Mouse (Mus musculus) midbrain, embryonic 11.5 days (tissue): ENCODE data around the gene Syt1. TPM values are rescaled to one million over a fixed set of nuclear protein-coding genes. Genes with fewer than 3 reads are reported as not detected.

Experiments used
- ATAC-seq: fragments of 200-750 bp; cut with Nextera tagmentation; 2 replicates; pipeline ENCODE4 v1.8.0; 2017; ENCODE audit warnings: moderate TSS enrichment, moderate library complexity; ENCODE audit not compliant: low FRiP score
- DNase-seq: peaks from one replicate; pipeline ENCODE4 v3.0.0; 2015; ENCODE audit warnings: low spot score; ENCODE audit errors: missing footprints
- H3K27ac ChIP-seq: fragments of 300-500 bp; sonication (generic); 2 replicates; pipeline ENCODE4 v1.5.1; 2014; ENCODE audit warnings: low read depth, low read length
- H3K27me3 ChIP-seq: fragments of 300-500 bp; sonication (generic); 2 replicates; pipeline ENCODE4 v1.6.1; 2014; ENCODE audit warnings: mild to moderate bottlenecking, low read length, moderate library complexity, mixed read lengths; ENCODE audit not compliant: control insufficient read depth, insufficient read depth
- H3K36me3 ChIP-seq: fragments of 300-500 bp; sonication (generic); 2 replicates; pipeline ENCODE4 v1.6.1; 2014; ENCODE audit warnings: mild to moderate bottlenecking, low read length, moderate library complexity, mixed read lengths; ENCODE audit not compliant: control insufficient read depth, insufficient read depth
- H3K4me1 ChIP-seq: fragments of 300-500 bp; sonication (generic); 2 replicates; pipeline ENCODE4 v1.6.1; 2014; ENCODE audit warnings: low read length; ENCODE audit not compliant: control insufficient read depth, insufficient read depth
- H3K4me2 ChIP-seq: fragments of 300-500 bp; sonication (generic); 2 replicates; pipeline ENCODE4 v1.6.1; 2014; ENCODE audit warnings: mild to moderate bottlenecking, moderate library complexity
- H3K4me3 ChIP-seq: fragments of 300-500 bp; sonication (generic); 2 replicates; pipeline ENCODE4 v1.5.1; 2014; ENCODE audit warnings: low read depth, low read length
- H3K9ac ChIP-seq: fragments of 300-500 bp; sonication (generic); 2 replicates; pipeline ENCODE4 v1.6.1; 2014; ENCODE audit warnings: low read length
- H3K9me3 ChIP-seq: fragments of 300-500 bp; sonication (generic); 2 replicates; pipeline ENCODE4 v1.6.1; 2016; ENCODE audit warnings: low read length; ENCODE audit not compliant: control insufficient read depth
- WGBS: fragments of 180-500 bp; shearing (Covaris S2); extraction: QIAGEN DNeasy Blood & Tissue Kit; methylation state at CpG from one replicate; pipeline ENCODE4 v1.1.7; 2014; 5-methylcytosine and 5-hydroxymethylcytosine counted together
- polyA plus RNA-seq: library from polyadenylated mRNA; unstranded; fragments of >200 nt; fragmentation: Nextera tagmentation; extraction: Ambion mirVana; gene quantifications from 2 replicates; pipeline ENCODE4 v1.2.1, GENCODE M21; 2014

Gene Syt1
- polyA plus RNA-seq, 1 experiment from 2014 or later: 18.8 TPM

DNA sequence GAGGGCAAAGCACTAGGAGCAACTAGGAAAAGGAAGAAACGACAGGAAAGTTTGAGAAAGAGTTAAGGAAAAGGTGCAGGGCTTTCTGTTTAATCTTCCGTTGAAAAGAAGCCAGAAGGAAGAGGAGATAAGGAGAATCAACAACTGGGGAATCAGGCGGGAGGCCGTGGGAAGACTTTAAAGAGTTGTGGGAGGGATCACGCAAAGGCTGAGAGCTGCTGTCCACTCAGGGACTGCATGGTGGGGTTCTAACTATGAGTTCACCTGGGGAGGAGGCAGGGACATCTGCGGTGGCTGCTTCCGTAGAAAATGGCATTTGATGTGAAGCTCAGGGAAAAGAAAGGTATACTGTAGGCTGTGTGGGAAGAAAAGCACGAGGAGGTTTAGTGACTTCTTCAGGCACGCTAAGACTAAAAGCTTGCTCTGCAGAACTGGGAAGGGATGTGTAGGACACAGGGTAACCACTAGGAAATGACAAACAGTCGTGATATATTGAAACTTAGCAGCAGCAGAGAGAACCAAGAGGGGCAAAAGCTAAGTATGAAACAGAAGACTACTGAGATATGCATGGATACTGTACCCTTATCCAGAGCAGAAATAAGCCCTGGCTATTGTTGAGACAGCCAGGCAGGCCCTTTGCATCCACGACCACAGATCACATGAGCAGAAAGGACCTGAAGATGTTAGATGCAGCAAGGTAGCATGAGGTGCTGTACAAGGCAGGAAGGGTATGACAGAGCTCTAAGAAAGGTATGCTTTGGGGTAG is 414.4 kb downstream of the Syt1 start:
- 0 out of 2 replicates have a peak, but pooled peaks cover 3% of the 10 kb centered on the region for H3K36me3 ChIP-seq

DNA sequence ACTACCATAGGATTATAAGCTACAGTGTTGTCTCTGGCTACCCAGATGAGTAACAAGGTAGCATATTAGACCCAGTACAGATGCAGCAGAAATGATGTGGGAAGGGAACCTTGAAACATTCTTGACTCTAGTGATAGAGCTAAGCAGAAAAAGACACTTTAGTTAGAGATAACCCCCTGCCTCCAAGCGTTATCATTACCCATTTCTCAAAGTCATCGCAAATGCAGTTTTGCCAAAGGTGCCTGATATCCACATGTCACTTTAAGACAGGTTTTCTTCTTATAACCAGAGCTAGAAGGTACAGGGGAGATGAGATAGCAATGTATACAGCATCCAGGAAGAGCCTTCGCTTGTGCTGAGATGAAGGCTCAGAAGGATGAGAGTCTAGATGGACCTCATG is 421.4 kb downstream of the Syt1 start:
- H3K27ac ChIP-seq: no peak overlapping the region
- H3K9ac ChIP-seq: no peak overlapping the region
- ATAC-seq: no peak
- WGBS: 95% methylated on average over 3 of the region's 3 CpGs
- no peaks in the 10 kb centered on the region for H3K4me1 ChIP-seq
- H3K4me3 ChIP-seq: no peak overlapping the region
- H3K4me2 ChIP-seq: no peak overlapping the region
- H3K27me3 ChIP-seq: no peaks in the 10 kb centered on the region
- no peaks in the 10 kb centered on the region for H3K9me3 ChIP-seq
- H3K36me3 ChIP-seq: no peaks in the 10 kb centered on the region
- DNase-seq: no peak

More for the DNA sequence above, 414.4 kb downstream of the Syt1 start:
- Histone ChIP-seq H3K27me3 (no peaks in the 10 kb centered on the region), H3K4me3 (no peak overlapping the region), H3K27ac (no peak overlapping the region), H3K9me3 (peaks cover 7% of the 10 kb centered on the region), H3K4me2 (no peak overlapping the region), H3K4me1 (no peaks in the 10 kb centered on the region), H3K9ac (no peak overlapping the region)
- ATAC-seq (no peak), DNase-seq (no peak)
- WGBS: 77% methylated on average over 11 of the region's 11 CpGs

DNA sequence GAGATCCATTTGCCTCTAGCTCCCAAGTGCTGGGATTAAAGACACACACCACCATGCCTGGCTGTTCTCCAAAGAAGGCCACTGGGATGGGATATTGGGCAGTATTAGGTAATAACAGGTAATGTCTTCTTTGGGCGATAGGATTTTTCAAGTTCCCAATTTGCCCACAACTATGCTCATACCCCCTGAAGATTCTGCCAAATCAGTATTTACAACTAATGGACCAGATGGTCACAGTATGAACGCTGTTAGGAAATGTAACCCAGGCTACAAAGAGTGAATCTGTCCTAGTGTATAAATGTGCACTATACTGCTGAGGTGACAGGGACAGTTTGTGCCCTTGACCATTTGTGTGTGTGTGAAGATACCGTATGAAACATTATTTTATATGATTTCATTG is 421.9 kb downstream of the Syt1 start:
- 91% methylated on average over 3 of the region's 3 CpGs for whole genome bisulfite sequencing
- H3K4me3 ChIP-seq: no peak overlapping the region
- H3K27me3 ChIP-seq: no peaks in the 10 kb centered on the region
- H3K9me3 ChIP-seq: no peaks in the 10 kb centered on the region
- no peaks in the 10 kb centered on the region for H3K36me3 ChIP-seq
- H3K9ac ChIP-seq: no peak overlapping the region
- DNase-seq (no peak), ATAC-seq (no peak)
- H3K4me1 ChIP-seq: no peaks in the 10 kb centered on the region
- no peak overlapping the region for H3K4me2 ChIP-seq
- H3K27ac ChIP-seq: no peak overlapping the region

DNA sequence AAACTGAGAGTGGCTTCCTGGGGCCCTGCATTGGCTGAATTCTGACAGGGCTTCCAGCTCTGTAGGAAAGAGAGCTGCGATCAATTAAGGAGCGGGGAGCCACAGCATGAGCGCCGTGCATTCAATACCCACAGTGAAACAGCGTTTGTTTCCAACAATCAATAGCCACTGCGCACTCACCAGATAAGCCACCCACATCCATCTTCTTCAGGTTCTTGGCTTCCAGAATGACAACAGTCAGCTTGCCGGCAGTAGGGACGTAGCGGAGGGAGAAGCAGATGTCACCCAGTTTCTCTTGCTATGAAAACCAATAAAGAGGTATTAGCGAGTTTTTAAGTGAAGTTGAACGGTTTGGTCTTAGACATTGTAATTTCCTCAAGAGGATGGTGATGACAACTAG is 427.1 kb downstream of the Syt1 start:
- Histone ChIP-seq H3K9me3 (no peaks in the 10 kb centered on the region), H3K36me3 (no peaks in the 10 kb centered on the region), H3K9ac (no peak overlapping the region), H3K4me3 (no peak overlapping the region), H3K4me2 (no peak overlapping the region), H3K27me3 (no peaks in the 10 kb centered on the region), H3K27ac (no peak overlapping the region), H3K4me1 (peaks cover 5% of the 10 kb centered on the region; the same call in 1 of the 2 replicates)
- ATAC-seq (no peak; the same call in 1 of the 2 replicates), DNase-seq (no peak)
- 30% methylated on average over 11 of the region's 11 CpGs for WGBS

DNA sequence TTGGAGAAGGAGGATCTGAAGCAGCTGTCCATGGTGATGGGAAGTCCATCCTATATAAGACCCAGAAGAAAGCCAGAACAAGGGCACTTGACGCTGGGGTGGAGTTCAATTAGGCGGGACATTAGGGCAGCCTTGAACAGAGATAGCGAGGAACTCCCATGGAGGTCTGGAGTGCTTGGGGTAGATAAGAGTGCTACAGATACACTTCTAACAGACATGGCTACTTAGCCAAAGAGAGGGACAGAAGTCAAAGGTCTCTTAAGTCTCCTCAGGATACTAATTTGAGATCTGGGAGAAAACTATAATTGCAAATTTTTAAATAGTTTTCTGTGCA is 428.4 kb downstream of the Syt1 start:
- Histone ChIP-seq H3K4me1 (peaks cover 5% of the 10 kb centered on the region; the same call in 1 of the 2 replicates), H3K27me3 (no peaks in the 10 kb centered on the region), H3K36me3 (no peaks in the 10 kb centered on the region), H3K4me3 (no peak overlapping the region), H3K9ac (no peak overlapping the region), H3K27ac (no peak overlapping the region), H3K4me2 (no peak overlapping the region), H3K9me3 (no peaks in the 10 kb centered on the region)
- ATAC-seq (peak; percentile 34), DNase-seq (no peak)
- WGBS: 91% methylated on average over 3 of the region's 3 CpGs

DNA sequence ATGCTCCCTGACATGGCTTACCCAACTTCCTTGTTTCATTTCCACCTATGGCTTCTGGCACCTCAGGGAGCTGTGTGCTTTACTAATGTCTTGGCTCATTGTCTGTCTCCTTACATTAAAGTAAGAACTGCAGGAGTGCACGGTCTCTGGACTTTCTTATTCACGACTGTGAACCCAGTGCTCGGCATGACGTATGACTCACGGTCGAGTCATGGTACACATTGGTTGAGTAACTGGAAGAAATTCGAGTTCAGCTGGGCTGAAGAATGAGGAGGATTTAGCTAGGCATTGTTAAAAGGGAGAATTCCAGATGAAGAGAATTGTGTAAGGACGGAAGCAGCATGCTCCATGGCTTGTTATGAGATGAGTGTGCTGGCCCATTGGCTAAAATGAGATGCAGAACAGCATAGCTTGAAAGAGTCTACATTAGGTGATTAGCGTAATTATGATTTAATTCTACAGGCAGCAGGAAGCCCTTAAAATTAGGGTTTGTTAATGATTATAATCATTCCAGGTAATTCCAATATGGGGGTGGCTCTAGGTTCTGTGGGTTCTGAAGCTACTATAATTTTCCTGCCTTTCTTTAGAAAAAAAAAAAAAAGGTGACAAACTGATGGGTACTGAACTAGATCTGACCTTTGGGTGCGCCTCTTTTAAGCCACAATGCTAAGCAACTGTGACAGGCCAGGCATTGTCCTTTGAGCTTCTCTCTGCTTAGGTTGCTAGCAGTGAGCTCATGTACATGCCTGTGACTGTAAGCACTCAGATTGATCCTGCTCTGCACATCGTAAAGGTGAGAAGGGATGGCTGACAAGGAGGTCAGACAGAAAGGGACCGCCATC is 429.0 kb downstream of the Syt1 start:
- Histone ChIP-seq H3K27me3 (no peaks in the 10 kb centered on the region), H3K9ac (no peak overlapping the region), H3K4me1 (peaks cover 5% of the 10 kb centered on the region; the same call in 1 of the 2 replicates), H3K4me3 (no peak overlapping the region), H3K36me3 (no peaks in the 10 kb centered on the region), H3K4me2 (no peak overlapping the region), H3K27ac (no peak overlapping the region), H3K9me3 (no peaks in the 10 kb centered on the region)
- 75% methylated on average over 12 of the region's 12 CpGs for WGBS
- ATAC-seq: peak; percentile 33; the same call in 1 of the 2 replicates
- no peak for DNase-seq

DNA sequence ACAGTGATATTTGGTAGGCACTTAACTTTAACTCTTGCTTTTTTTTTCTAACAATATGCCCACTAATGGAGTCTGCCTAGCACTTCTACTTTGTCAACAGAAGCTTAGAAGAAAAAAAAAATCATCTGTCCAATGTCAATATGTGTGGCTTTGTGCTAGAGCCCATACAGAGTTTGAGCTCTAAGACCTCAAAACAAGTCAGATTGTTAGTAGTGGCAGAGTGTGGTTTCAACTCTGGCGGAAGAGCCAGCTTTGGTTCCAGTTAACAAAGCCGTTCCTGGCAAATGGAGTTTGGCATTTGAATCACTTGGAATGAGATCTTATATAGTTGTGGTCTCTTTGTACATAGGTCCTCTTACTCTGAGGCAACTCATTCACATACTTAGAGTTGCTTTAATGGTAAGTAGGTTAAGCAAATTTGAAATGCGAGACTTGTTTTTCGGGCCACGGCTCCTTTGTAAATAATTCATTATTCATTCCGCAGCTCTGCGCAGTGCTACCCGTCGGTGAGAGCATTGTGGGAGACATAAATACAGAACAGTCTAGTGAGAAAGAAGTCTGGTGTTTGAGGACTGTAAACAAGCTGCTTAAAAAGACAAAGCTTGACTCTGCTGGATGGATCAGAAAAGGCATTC is 429.9 kb downstream of the Syt1 start:
- Histone ChIP-seq H3K27ac (no peak overlapping the region), H3K27me3 (no peaks in the 10 kb centered on the region), H3K9me3 (no peaks in the 10 kb centered on the region), H3K36me3 (no peaks in the 10 kb centered on the region), H3K9ac (no peak overlapping the region), H3K4me1 (peaks cover 5% of the 10 kb centered on the region; the same call in 1 of the 2 replicates), H3K4me3 (no peak overlapping the region), H3K4me2 (no peak overlapping the region)
- ATAC-seq (peak; percentile 50), DNase-seq (no peak)
- 72% methylated on average over 9 of the region's 9 CpGs for WGBS

DNA sequence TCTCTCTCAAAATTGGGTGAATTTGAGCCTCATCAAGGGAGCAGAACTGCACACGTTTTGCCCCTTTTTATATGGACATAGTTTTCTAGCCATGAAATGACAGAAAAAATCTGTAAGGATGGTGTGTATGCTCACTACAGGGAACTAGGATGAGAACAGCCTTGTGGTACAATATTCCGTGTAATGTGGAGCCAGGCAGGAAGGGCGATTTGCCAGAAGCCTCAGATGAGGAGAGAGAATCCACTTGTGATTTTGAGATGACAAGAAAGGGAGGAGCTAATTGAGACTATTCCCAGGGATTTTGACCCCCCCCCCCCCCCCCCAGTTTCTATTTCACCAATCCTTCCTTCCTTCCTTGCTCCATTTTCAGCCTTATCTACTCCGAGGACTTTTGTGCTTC is 431.4 kb downstream of the Syt1 start:
- no peak overlapping the region for H3K9ac ChIP-seq
- H3K36me3 ChIP-seq: no peaks in the 10 kb centered on the region
- DNase-seq (no peak), ATAC-seq (no peak)
- H3K27me3 ChIP-seq: no peaks in the 10 kb centered on the region
- peaks cover 5% of the 10 kb centered on the region; the same call in 1 of the 2 replicates for H3K4me1 ChIP-seq
- no peak overlapping the region for H3K4me2 ChIP-seq
- H3K4me3 ChIP-seq: no peak overlapping the region
- H3K9me3 ChIP-seq: no peaks in the 10 kb centered on the region
- no peak overlapping the region for H3K27ac ChIP-seq
- 88% methylated on average over 4 of the region's 4 CpGs for WGBS

DNA sequence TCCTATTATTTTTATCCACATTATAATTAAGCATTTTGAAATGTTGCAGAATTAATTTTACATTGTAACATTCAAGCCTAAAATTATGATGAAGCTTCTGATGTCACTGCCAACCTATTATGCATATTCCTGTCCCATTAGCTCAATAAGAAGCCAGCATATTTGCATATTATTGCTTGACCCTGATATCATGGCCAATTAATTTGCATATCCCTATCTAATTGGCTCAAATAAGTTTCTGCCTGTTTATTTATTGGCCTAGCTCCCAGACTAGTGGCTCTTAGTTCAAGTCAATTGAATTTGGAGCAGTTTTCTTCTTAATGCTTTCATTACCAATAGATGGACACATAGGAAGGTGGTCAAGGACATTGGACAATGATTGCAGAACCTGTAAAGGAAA is 433.2 kb downstream of the Syt1 start:
- DNase-seq (no peak), ATAC-seq (no peak)
- Histone ChIP-seq H3K4me3 (no peak overlapping the region), H3K4me2 (no peak overlapping the region), H3K4me1 (peaks cover 5% of the 10 kb centered on the region; the same call in 1 of the 2 replicates), H3K9ac (no peak overlapping the region), H3K27ac (no peak overlapping the region), H3K9me3 (no peaks in the 10 kb centered on the region), H3K36me3 (no peaks in the 10 kb centered on the region), H3K27me3 (no peaks in the 10 kb centered on the region)
